Mouse (Mus musculus): Measurements from ENCODE around the gene Ptprn2. TPM values are rescaled to one million over a fixed set of nuclear protein-coding genes. Genes with fewer than 3 reads are reported as not detected.
A peak's percentile ranks its signal among the peaks of the same experiment; 100 is the strongest.

Ptprn2 gene
- total and polyA plus RNA-seq, 2 experiments from 2014 or later: 18.4 to 101 TPM

DNA sequence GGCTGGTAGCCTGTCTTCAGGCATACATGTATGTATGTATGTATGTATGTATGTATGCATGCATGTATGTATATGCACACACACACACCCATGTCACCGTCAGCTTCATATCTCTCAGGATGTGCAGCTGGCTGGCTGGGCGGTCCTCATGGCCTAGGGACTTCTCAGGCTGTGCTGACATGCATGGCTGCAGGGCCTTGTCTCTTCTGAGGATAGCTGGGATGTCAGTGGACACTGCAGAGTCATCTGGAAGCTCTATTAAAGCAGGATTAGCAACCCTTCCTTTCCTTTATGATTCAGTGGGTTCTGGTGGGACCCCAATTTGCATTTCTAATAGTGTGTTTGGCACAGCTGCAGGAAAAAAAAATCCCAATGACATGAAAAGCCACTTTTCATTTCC, 473.6 kb downstream of the Ptprn2 start:
- 68% methylated on average over 2 of the region's 2 CpGs for WGBS
- no peak for DNase-seq (ENCODE audit: low spot score)

DNA sequence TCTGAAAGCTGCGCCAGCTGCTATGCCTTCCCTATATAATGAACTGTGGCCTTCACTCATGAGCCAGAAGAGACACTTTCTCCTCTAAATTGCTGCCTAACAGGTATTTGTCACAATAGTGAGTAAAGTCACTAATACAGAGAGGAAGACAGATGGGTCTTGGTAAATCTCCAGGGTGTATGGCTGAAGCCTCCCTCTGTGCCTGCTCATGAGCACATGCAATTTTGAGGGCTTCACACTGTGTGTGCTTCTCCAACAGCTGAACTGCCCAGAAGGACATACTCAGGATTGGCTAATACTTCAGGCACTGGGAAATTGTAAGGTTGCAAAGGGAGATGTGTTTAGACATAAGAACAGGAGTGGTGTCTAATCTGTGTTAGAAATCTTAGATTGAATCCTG, 478.4 kb downstream of the Ptprn2 start:
- Histone ChIP-seq H3K9ac (replicated peaks; ENCODE audit: low read length) (no peak overlapping the region), H3K9me3 (ENCODE audit: low read length) (no peaks in the 10 kb centered on the region), H3K27me3 (ENCODE audit: insufficient read depth, low read length) (no peaks in the 10 kb centered on the region), H3K4me1 (ENCODE audit: insufficient read depth, low read length) (peaks cover 7% of the 10 kb centered on the region; the same call in 1 of the 2 replicates), H3K27ac (no peak overlapping the region), H3K4me3 (ENCODE audit: low read length) (no peak overlapping the region), H3K36me3 (ENCODE audit: insufficient read depth, low read length) (no peaks in the 10 kb centered on the region), H3K4me2 (ENCODE audit: low read depth, low read length) (no peak overlapping the region)
- ATAC-seq (no peak), DNase-seq (ENCODE audit: low spot score) (no peak)
- no peak for TF ChIP-seq CTCF (IDR thresholded peaks at IDR 0.05; ENCODE audit: low read depth)
- WGBS: 94% methylated on average over 1 of the region's 1 CpGs

More for the DNA sequence above, 473.6 kb downstream of the Ptprn2 start:
- Histone ChIP-seq H3K9me3 (ENCODE audit: low read length) (no peaks in the 10 kb centered on the region), H3K27me3 (ENCODE audit: insufficient read depth, low read length) (no peaks in the 10 kb centered on the region), H3K4me3 (ENCODE audit: low read length) (no peak overlapping the region), H3K4me2 (ENCODE audit: low read depth, low read length) (no peak overlapping the region), H3K4me1 (ENCODE audit: insufficient read depth, low read length) (no peaks in the 10 kb centered on the region), H3K9ac (replicated peaks; ENCODE audit: low read length) (no peak overlapping the region), H3K27ac (no peak overlapping the region), H3K36me3 (ENCODE audit: insufficient read depth, low read length) (no peaks in the 10 kb centered on the region)
- TF ChIP-seq CTCF (IDR thresholded peaks at IDR 0.05; ENCODE audit: low read depth): no peak
- ATAC-seq: no peak

DNA sequence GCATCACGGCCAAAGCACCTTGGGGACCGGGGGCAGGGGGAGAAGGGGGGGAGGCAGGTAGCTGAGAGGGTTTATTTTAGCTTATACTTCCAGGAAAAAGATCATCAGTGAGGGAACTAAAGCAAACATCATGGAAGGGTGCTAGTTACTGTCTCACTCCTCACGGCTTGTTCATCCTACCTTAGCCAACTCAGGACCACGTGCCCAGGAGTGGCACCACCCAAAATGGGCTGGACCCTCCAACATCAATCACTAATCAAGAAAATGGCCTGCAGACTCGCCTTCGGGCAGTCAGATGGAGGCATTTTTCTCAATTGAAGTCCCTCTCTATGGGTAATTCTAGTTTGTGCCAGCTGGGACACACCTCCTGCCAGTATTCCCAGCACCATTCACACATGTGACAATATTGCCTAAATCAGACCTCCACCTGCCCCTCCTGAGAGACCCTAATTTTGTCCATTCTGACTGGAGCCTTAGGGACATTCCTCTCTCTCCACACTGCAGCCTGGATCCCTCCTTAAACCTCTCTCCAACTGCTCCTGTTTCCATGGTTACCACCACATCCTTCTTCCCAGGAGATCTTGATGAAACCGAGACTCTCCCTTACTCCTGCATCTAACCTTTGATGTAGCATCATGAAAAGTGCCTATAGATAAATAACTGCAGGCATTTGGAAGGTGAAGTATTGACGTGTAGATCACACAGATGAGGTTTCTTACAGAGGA, 482.9 kb downstream of the Ptprn2 start:
- Histone ChIP-seq H3K4me2 (ENCODE audit: low read depth, low read length) (no peak overlapping the region), H3K9ac (replicated peaks; ENCODE audit: low read length) (no peak overlapping the region), H3K36me3 (ENCODE audit: insufficient read depth, low read length) (no peaks in the 10 kb centered on the region), H3K4me1 (ENCODE audit: insufficient read depth, low read length) (peaks cover 7% of the 10 kb centered on the region; the same call in 1 of the 2 replicates), H3K27me3 (ENCODE audit: insufficient read depth, low read length) (no peaks in the 10 kb centered on the region), H3K27ac (peak overlapping the region; percentile 51; the same call in 1 of the 2 replicates), H3K4me3 (ENCODE audit: low read length) (no peak overlapping the region), H3K9me3 (ENCODE audit: low read length) (no peaks in the 10 kb centered on the region)
- no peak for TF ChIP-seq CTCF (IDR thresholded peaks at IDR 0.05; ENCODE audit: low read depth)
- peak; percentile 61 for DNase-seq (ENCODE audit: low spot score)
- 41% methylated on average over 8 of the region's 8 CpGs for WGBS
- peak; percentile 77 for ATAC-seq

DNA sequence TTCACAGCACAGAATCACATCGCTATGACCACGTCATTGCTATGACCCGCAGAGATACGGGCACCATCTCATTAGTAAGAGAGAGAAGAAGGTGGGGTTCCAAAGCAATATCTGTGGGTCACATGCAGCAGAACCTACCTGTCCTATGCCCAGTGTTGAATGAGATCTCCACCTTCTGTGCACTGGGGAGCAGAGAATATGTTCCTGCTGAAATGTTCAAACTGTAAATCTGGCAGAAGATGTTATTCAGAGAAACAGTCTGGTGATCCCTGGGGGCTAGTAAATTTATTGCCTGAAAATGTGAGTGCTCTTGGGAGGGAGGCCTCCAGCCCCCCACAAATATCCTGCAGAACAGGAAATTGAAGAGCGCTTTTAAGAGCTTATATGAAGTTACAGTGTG, 490.0 kb downstream of the Ptprn2 start:
- no peak overlapping the region for H3K4me2 ChIP-seq (ENCODE audit: low read depth, low read length)
- no peak overlapping the region for H3K4me3 ChIP-seq (ENCODE audit: low read length)
- H3K27me3 ChIP-seq (ENCODE audit: insufficient read depth, low read length): no peaks in the 10 kb centered on the region
- no peak for TF ChIP-seq CTCF (IDR thresholded peaks at IDR 0.05; ENCODE audit: low read depth)
- DNase-seq (ENCODE audit: low spot score): no peak
- H3K27ac ChIP-seq: no peak overlapping the region
- H3K9ac ChIP-seq (replicated peaks; ENCODE audit: low read length): no peak overlapping the region
- H3K36me3 ChIP-seq (ENCODE audit: insufficient read depth, low read length): no peaks in the 10 kb centered on the region
- WGBS: 87% methylated on average over 5 of the region's 5 CpGs
- no peaks in the 10 kb centered on the region for H3K9me3 ChIP-seq (ENCODE audit: low read length)
- ATAC-seq: no peak
- peaks cover 5% of the 10 kb centered on the region; the same call in 1 of the 2 replicates for H3K4me1 ChIP-seq (ENCODE audit: insufficient read depth, low read length)

DNA sequence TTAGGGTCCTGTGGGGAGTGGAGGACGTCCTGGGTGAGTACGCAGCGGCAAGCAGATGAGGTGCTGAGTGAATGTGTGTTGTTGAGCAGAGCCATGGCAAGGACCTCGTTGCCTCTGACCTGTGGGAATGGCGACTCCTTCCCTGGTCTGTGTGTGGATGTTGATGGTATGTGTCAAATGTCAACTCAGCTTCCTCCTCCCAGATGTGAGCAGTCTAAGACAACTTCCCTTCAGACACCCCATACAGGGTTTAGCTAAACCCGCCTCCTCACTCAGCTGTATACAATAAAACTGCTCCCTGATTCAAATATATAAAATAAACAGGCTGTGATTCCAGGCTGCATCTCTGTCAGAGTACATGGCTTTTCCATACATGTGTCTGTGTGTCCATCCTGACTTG, 491.5 kb downstream of the Ptprn2 start:
- WGBS: 86% methylated on average over 6 of the region's 6 CpGs
- no peak for TF ChIP-seq CTCF (IDR thresholded peaks at IDR 0.05; ENCODE audit: low read depth)
- Histone ChIP-seq H3K9ac (replicated peaks; ENCODE audit: low read length) (no peak overlapping the region), H3K4me1 (ENCODE audit: insufficient read depth, low read length) (0 out of 2 replicates have a peak, but pooled peaks cover 5% of the 10 kb centered on the region), H3K27me3 (ENCODE audit: insufficient read depth, low read length) (no peaks in the 10 kb centered on the region), H3K9me3 (ENCODE audit: low read length) (no peaks in the 10 kb centered on the region), H3K36me3 (ENCODE audit: insufficient read depth, low read length) (no peaks in the 10 kb centered on the region), H3K27ac (no peak overlapping the region), H3K4me2 (ENCODE audit: low read depth, low read length) (no peak overlapping the region), H3K4me3 (ENCODE audit: low read length) (no peak overlapping the region)
- no peak for ATAC-seq
- no peak for DNase-seq (ENCODE audit: low spot score)

DNA sequence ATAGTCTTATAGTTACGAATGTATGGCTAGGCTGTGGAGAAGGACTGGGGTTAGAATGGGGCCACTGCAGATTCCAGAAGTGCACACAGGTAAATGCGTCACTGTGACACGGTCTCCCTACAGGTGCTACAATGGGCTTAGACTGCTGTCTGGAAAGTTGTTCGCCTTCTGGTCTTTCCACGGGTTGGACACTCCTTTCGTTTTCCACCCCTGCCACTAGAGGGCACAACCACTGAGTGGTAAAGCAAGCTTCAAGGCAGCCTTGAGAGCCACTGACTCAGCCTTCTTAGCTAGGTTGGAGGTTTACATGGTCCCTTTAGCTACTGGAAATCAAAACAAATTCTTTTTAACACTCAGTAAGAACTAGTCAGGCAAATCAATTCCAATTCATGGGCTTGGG, 492.7 kb downstream of the Ptprn2 start:
- Histone ChIP-seq H3K9ac (replicated peaks; ENCODE audit: low read length) (no peak overlapping the region), H3K4me1 (ENCODE audit: insufficient read depth, low read length) (0 out of 2 replicates have a peak, but pooled peaks cover 5% of the 10 kb centered on the region), H3K4me3 (ENCODE audit: low read length) (no peak overlapping the region), H3K27me3 (ENCODE audit: insufficient read depth, low read length) (no peaks in the 10 kb centered on the region), H3K36me3 (ENCODE audit: insufficient read depth, low read length) (no peaks in the 10 kb centered on the region), H3K9me3 (ENCODE audit: low read length) (no peaks in the 10 kb centered on the region), H3K4me2 (ENCODE audit: low read depth, low read length) (no peak overlapping the region), H3K27ac (no peak overlapping the region)
- WGBS: 87% methylated on average over 6 of the region's 6 CpGs
- TF ChIP-seq CTCF (IDR thresholded peaks at IDR 0.05; ENCODE audit: low read depth): peak; percentile 37
- ATAC-seq (no peak), DNase-seq (ENCODE audit: low spot score) (no peak)

DNA sequence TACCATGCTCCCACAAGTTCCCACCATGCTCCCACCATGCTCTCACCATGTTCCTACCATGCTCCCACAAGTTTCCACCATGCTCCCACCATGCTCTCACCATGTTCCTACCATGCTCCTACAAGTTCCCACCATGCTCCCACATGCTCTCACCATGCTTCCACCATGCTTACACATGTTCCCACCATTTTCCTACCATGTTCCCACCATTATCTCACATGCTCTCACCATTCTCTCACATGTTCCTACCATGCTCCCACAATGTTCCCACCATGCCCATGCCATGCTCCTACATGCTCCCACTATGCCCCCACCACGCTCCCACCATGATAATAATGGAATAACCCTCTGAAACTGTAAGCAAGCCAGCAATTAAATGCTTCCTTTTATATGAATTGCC, 495.8 kb downstream of the Ptprn2 start:
- WGBS: 84% methylated on average over 1 of the region's 1 CpGs
- Histone ChIP-seq H3K9ac (replicated peaks; ENCODE audit: low read length) (no peak overlapping the region), H3K27me3 (ENCODE audit: insufficient read depth, low read length) (no peaks in the 10 kb centered on the region), H3K9me3 (ENCODE audit: low read length) (no peaks in the 10 kb centered on the region), H3K27ac (no peak overlapping the region), H3K4me1 (ENCODE audit: insufficient read depth, low read length) (0 out of 2 replicates have a peak, but pooled peaks cover 5% of the 10 kb centered on the region), H3K4me2 (ENCODE audit: low read depth, low read length) (no peak overlapping the region), H3K4me3 (ENCODE audit: low read length) (no peak overlapping the region), H3K36me3 (ENCODE audit: insufficient read depth, low read length) (no peaks in the 10 kb centered on the region)
- no peak for ATAC-seq
- no peak for TF ChIP-seq CTCF (IDR thresholded peaks at IDR 0.05; ENCODE audit: low read depth)
- no peak for DNase-seq (ENCODE audit: low spot score)
